Comparison of ENCODE assay signal across 10 mouse cellular contexts in genomic region chr8:123414255-123414654, GRCm38 (mm10). TPM values are rescaled to one million over a fixed set of nuclear protein-coding genes. Genes with fewer than 3 reads are reported as not detected.
DNase-seq lines count a peak whose midpoint lies in the region; ATAC-seq and TF ChIP-seq lines count a peak whose summit lies in the region.
"Had no signal": no experiment of that assay in that cellular context is flagged by ENCODE, and none has a peak within 500 bp of the region (broad histone marks: within the 10 kb centered on the region; RNA-seq: fewer than 3 reads in every experiment).

No protein-coding gene starts in this region.

- no peaks in the 10 kb centered on the region for H3K9me3 ChIP-seq in heart, embryonic 12.5 days (replicated peaks)
- no peaks in the 10 kb centered on the region for H3K9me3 ChIP-seq in forebrain, postnatal 0 days (ENCODE audit: low read length)
- no peaks in the 10 kb centered on the region for H3K9me3 ChIP-seq in midbrain, embryonic 12.5 days
- no peaks in the 10 kb centered on the region for H3K9me3 ChIP-seq in lung, postnatal 0 days (ENCODE audit: low read length)

- no peak for TF ChIP-seq EP300 in lung, postnatal 0 days (IDR thresholded peaks at IDR 0.05)

- 7% methylated on average over 9 of the region's 9 CpGs for WGBS in heart, embryonic 12.5 days
- WGBS in forebrain, postnatal 0 days: 8% methylated on average over 9 of the region's 9 CpGs
- WGBS in midbrain, embryonic 12.5 days: 12% methylated on average over 9 of the region's 9 CpGs
- WGBS in lung, postnatal 0 days: 11% methylated on average over 9 of the region's 9 CpGs

- DNase-seq in heart, adult 11 months: peak; percentile 77
- no peak for DNase-seq in forebrain, postnatal 0 days
- DNase-seq in heart, adult 18-20 months: no peak
- DNase-seq in lung, postnatal 0 days (ENCODE audit: low spot score): no peak
- DNase-seq in ovary, postnatal 36 days (ENCODE audit: low spot score): no peak
- DNase-seq: cerebellum, adult 18-20 months; kidney, adult 11 months had no signal

- no peaks in the 10 kb centered on the region for H3K36me3 ChIP-seq in heart, embryonic 12.5 days
- peaks cover 24% of the 10 kb centered on the region for H3K36me3 ChIP-seq in forebrain, postnatal 0 days (ENCODE audit: insufficient read depth)
- peaks cover 17% of the 10 kb centered on the region for H3K36me3 ChIP-seq in midbrain, embryonic 12.5 days
- H3K36me3 ChIP-seq in lung, postnatal 0 days (ENCODE audit: insufficient read depth, low read length): no peaks in the 10 kb centered on the region

- H3K9ac ChIP-seq in heart, embryonic 12.5 days: no peak overlapping the region
- H3K9ac ChIP-seq in forebrain, postnatal 0 days: peak overlapping the region; percentile 99
- peak overlapping the region; percentile 96 for H3K9ac ChIP-seq in midbrain, embryonic 12.5 days (replicated peaks)
- H3K9ac ChIP-seq in lung, postnatal 0 days (replicated peaks; ENCODE audit: low read depth): no peak overlapping the region

- no peak overlapping the region for H3K27ac ChIP-seq in heart, embryonic 12.5 days (ENCODE audit: poor library complexity, severe bottlenecking)
- no peak overlapping the region for H3K27ac ChIP-seq in cortical plate, adult 2 months (ENCODE audit: insufficient read depth, low read length)
- H3K27ac ChIP-seq in forebrain, postnatal 0 days (ENCODE audit: low read depth, low read length): peak overlapping the region; percentile 98
- H3K27ac ChIP-seq in midbrain, embryonic 12.5 days (replicated peaks): peak overlapping the region; percentile 97
- H3K27ac ChIP-seq in lung, postnatal 0 days (ENCODE audit: low read length): no peak overlapping the region

- peaks cover 32% of the 10 kb centered on the region for H3K4me1 ChIP-seq in heart, embryonic 12.5 days (replicated peaks)
- peaks cover 5% of the 10 kb centered on the region; the same call in 1 of the 2 replicates for H3K4me1 ChIP-seq in cortical plate, adult 2 months (ENCODE audit: control insufficient read depth, insufficient read depth, low read length)
- H3K4me1 ChIP-seq in forebrain, postnatal 0 days (ENCODE audit: insufficient read depth): peaks cover 10% of the 10 kb centered on the region; the same call in 1 of the 2 replicates
- H3K4me1 ChIP-seq in midbrain, embryonic 12.5 days: peaks cover 44% of the 10 kb centered on the region
- no peaks in the 10 kb centered on the region for H3K4me1 ChIP-seq in lung, postnatal 0 days (ENCODE audit: insufficient read depth, low read depth, low read length)

- no peak for ATAC-seq in heart, embryonic 12.5 days (ENCODE audit: insufficient number of reproducible peaks, low FRiP score)
- no peak for ATAC-seq in forebrain, postnatal 0 days
- ATAC-seq in midbrain, embryonic 12.5 days (ENCODE audit: low FRiP score, low read depth): no peak
- no peak for ATAC-seq in lung, postnatal 0 days

- TF ChIP-seq CTCF in cortical plate, adult 2 months (IDR thresholded peaks at IDR 0.05; ENCODE audit: extremely low read depth, insufficient read depth, low read length): no peak
- TF ChIP-seq CTCF in forebrain, postnatal 0 days (IDR thresholded peaks at IDR 0.05; ENCODE audit: low read depth): no peak
- no peak for TF ChIP-seq CTCF in lung, postnatal 0 days (IDR thresholded peaks at IDR 0.05)

- H3K4me3 ChIP-seq in heart, embryonic 12.5 days: no peak overlapping the region
- H3K4me3 ChIP-seq in cortical plate, adult 2 months (ENCODE audit: insufficient read depth, low read length): peak overlapping the region; percentile 99
- peak overlapping the region; percentile 72 for H3K4me3 ChIP-seq in forebrain, postnatal 0 days (ENCODE audit: low read depth, low read length)
- peak overlapping the region; percentile 92 for H3K4me3 ChIP-seq in midbrain, embryonic 12.5 days
- H3K4me3 ChIP-seq in lung, postnatal 0 days (ENCODE audit: low read depth, low read length): no peak overlapping the region

- H3K4me2 ChIP-seq in heart, embryonic 12.5 days: no peak overlapping the region
- peak overlapping the region; percentile 90 for H3K4me2 ChIP-seq in forebrain, postnatal 0 days (ENCODE audit: low read depth)
- peak overlapping the region; percentile 68 for H3K4me2 ChIP-seq in midbrain, embryonic 12.5 days (replicated peaks)
- no peak overlapping the region for H3K4me2 ChIP-seq in lung, postnatal 0 days (replicated peaks; ENCODE audit: low read depth, low read length)

- no peak for TF ChIP-seq POLR2A in cortical plate, adult 2 months (IDR thresholded peaks at IDR 0.05; ENCODE audit: extremely low read depth, insufficient read depth, low read length)

- peaks cover 45% of the 10 kb centered on the region for H3K27me3 ChIP-seq in heart, embryonic 12.5 days (replicated peaks)
- no peaks in the 10 kb centered on the region for H3K27me3 ChIP-seq in forebrain, postnatal 0 days (ENCODE audit: insufficient read depth, low read length)
- no peaks in the 10 kb centered on the region for H3K27me3 ChIP-seq in midbrain, embryonic 12.5 days
- peaks cover 32% of the 10 kb centered on the region for H3K27me3 ChIP-seq in lung, postnatal 0 days (replicated peaks; ENCODE audit: insufficient read depth, low read length)

RNA-seq across cellular contexts. Expression of gene Tubb3, which starts 3.0 kb away (rescaled TPM):
- polyA plus RNA-seq in heart, embryonic 12.5 days (2016; fragmentation: Nextera tagmentation; extraction: Ambion mirVana): 7.6 and 9.1 TPM in 2 replicates
- polyA plus RNA-seq in cortical plate, adult 2 months (2012; rRNA removed): 491 and 518 TPM in 2 replicates
- total RNA-seq in forebrain, postnatal 0 days (2014; rRNA removed): 3,807 and 3,931 TPM in 2 replicates
- 2,045 and 2,116 TPM in 2 replicates for polyA plus RNA-seq in forebrain, postnatal 0 days (2015; fragmentation: Nextera tagmentation; extraction: Ambion mirVana)
- 1,098 and 1,155 TPM in 2 replicates for polyA plus RNA-seq in midbrain, embryonic 12.5 days (2016; fragmentation: Nextera tagmentation; extraction: Ambion mirVana)
- total RNA-seq in heart, adult 18-20 months (2021): under 1 TPM; 0.22 to 0.26 TPM
- polyA plus RNA-seq in lung, postnatal 0 days (2015; fragmentation: Nextera tagmentation; extraction: Ambion mirVana): 0.42 and 0.58 TPM in 2 replicates

RNA-seq across cellular contexts. Expression of gene Mc1r, which starts 7.3 kb away (rescaled TPM):
- not detected in 2 replicates for polyA plus RNA-seq in heart, embryonic 12.5 days (2016; fragmentation: Nextera tagmentation; extraction: Ambion mirVana)
- 0.02 and 0.06 TPM in 2 replicates for polyA plus RNA-seq in cortical plate, adult 2 months (2012; rRNA removed)
- 0.10 TPM in 1 of 2 replicates, not detected in the other for total RNA-seq in forebrain, postnatal 0 days (2014; rRNA removed)
- polyA plus RNA-seq in forebrain, postnatal 0 days (2015; fragmentation: Nextera tagmentation; extraction: Ambion mirVana): 0.07 and 0.08 TPM in 2 replicates
- polyA plus RNA-seq in midbrain, embryonic 12.5 days (2016; fragmentation: Nextera tagmentation; extraction: Ambion mirVana): 0.09 and 0.24 TPM in 2 replicates
- not detected for total RNA-seq in heart, adult 18-20 months (2021)
- not detected in 2 replicates for polyA plus RNA-seq in lung, postnatal 0 days (2015; fragmentation: Nextera tagmentation; extraction: Ambion mirVana)

RNA-seq across cellular contexts. Expression of gene Def8, which starts 9.1 kb away (rescaled TPM):
- polyA plus RNA-seq in heart, embryonic 12.5 days (2016; fragmentation: Nextera tagmentation; extraction: Ambion mirVana): 34.7 and 36.0 TPM in 2 replicates
- polyA plus RNA-seq in cortical plate, adult 2 months (2012; rRNA removed): 42.8 and 43.2 TPM in 2 replicates
- total RNA-seq in forebrain, postnatal 0 days (2014; rRNA removed): 35.8 and 41.4 TPM in 2 replicates
- polyA plus RNA-seq in forebrain, postnatal 0 days (2015; fragmentation: Nextera tagmentation; extraction: Ambion mirVana): 35.0 and 36.4 TPM in 2 replicates
- polyA plus RNA-seq in midbrain, embryonic 12.5 days (2016; fragmentation: Nextera tagmentation; extraction: Ambion mirVana): 37.3 and 44.0 TPM in 2 replicates
- 10 to 100 TPM; 64.5 to 64.6 TPM for total RNA-seq in heart, adult 18-20 months (2021)
- polyA plus RNA-seq in lung, postnatal 0 days (2015; fragmentation: Nextera tagmentation; extraction: Ambion mirVana): 11.2 and 11.6 TPM in 2 replicates

RNA-seq across cellular contexts. Expression of gene Tcf25, which starts 40.7 kb away (rescaled TPM):
- polyA plus RNA-seq in heart, embryonic 12.5 days (2016; fragmentation: Nextera tagmentation; extraction: Ambion mirVana): 172 TPM in 2 replicates
- polyA plus RNA-seq in cortical plate, adult 2 months (2012; rRNA removed): 659 and 685 TPM in 2 replicates
- total RNA-seq in forebrain, postnatal 0 days (2014; rRNA removed): 434 and 487 TPM in 2 replicates
- polyA plus RNA-seq in forebrain, postnatal 0 days (2015; fragmentation: Nextera tagmentation; extraction: Ambion mirVana): 275 and 296 TPM in 2 replicates
- 202 and 232 TPM in 2 replicates for polyA plus RNA-seq in midbrain, embryonic 12.5 days (2016; fragmentation: Nextera tagmentation; extraction: Ambion mirVana)
- total RNA-seq in heart, adult 18-20 months (2021): 100 to 1,000 TPM; 129 to 152 TPM
- polyA plus RNA-seq in lung, postnatal 0 days (2015; fragmentation: Nextera tagmentation; extraction: Ambion mirVana): 133 and 144 TPM in 2 replicates

Comparison
In these comparisons a context has a peak if more than half of its experiments do, and no peak if none do; other contexts are left out.
1. H3K27ac ChIP-seq: peak in forebrain, postnatal 0 days (single experiment) and midbrain, embryonic 12.5 days (single experiment); none in heart, embryonic 12.5 days (single experiment), cortical plate, adult 2 months (single experiment) and lung, postnatal 0 days (single experiment).
2. H3K4me2 ChIP-seq: peak in forebrain, postnatal 0 days (single experiment) and midbrain, embryonic 12.5 days (single experiment); none in heart, embryonic 12.5 days (single experiment) and lung, postnatal 0 days (single experiment).
3. H3K4me3 ChIP-seq: peak in cortical plate, adult 2 months (single experiment), forebrain, postnatal 0 days (single experiment) and midbrain, embryonic 12.5 days (single experiment); none in heart, embryonic 12.5 days (single experiment) and lung, postnatal 0 days (single experiment).
4. H3K9ac ChIP-seq: peak in forebrain, postnatal 0 days (single experiment) and midbrain, embryonic 12.5 days (single experiment); none in heart, embryonic 12.5 days (single experiment) and lung, postnatal 0 days (single experiment).
5. RNA of gene Tubb3, which starts 3.0 kb away (polyA plus RNA-seq): 2,045 to 2,116 TPM in forebrain, postnatal 0 days, 1,098 to 1,155 TPM in midbrain, embryonic 12.5 days and 491 to 518 TPM in cortical plate, adult 2 months; 7.6 to 9.1 TPM in heart, embryonic 12.5 days and 0.42 to 0.58 TPM in lung, postnatal 0 days; every median in the first group is over 10 times any median in the second.